Mouse (Mus musculus): Measurements from ENCODE around the gene Srpr. TPM values are rescaled to one million over a fixed set of nuclear protein-coding genes. Genes with fewer than 3 reads are reported as not detected.

Gene Srpr
- total RNA-seq (2021), result 10 to 100 TPM; 63.1 to 67.3 TPM
- long read RNA-seq, experiment 1, transcript Srpr-201 (14 exons, 2,993 nt), result major isoform, 83 of 98 reads
- long read RNA-seq, experiment 1, partial matches to known transcripts, result 9 of 98 reads
- long read RNA-seq, experiment 1, other reads (novel, unspliced or antisense), result 6 of 98 reads
- long read RNA-seq, experiment 2, transcript Srpr-201 (14 exons, 2,993 nt), result major isoform, 89 of 109 reads
- long read RNA-seq, experiment 2, partial matches to known transcripts, result 11 of 109 reads
- long read RNA-seq, experiment 2, other reads (novel, unspliced or antisense), result 9 of 109 reads

DNA sequence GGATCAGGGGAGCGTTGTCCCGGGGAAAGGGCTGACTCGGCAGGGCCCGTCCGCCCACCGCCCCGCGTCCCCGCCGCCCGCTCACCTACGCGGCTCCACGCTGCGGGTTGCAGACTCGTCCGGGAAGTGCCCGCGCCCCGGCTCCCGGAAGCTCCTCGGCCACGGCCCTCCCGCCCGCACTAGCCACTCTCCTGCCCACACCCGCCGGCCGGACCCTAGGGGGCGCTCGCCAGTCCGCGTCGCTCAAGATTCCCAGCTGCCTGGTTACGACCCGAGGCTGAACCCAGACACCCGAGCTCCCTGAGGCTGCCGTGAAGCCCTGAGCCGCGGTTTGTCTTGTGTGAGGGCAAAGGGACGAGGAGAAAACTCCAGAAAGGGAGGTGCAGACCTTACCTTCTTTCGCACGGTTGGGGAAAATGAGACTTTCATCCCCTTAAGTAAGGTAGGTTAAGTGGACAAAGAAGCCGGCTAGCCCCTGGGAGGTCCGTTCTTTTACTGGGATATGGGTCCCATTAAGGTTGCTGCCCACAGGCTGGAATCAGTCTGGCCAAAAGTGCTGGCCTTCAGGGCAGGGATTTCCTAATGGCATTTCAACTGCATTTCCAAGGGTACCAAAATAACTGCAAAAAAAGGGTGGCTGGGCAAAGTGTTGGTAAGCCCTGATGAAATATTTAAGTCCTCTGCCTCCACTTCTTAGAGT, at the start of gene Srpr, which contains the start of gene Tirap:
Srpr (plus strand) TSS at position 404 of the 700 bp plus-strand sequence.
Tirap (minus strand) TSS at position 520 of the 700 bp plus-strand sequence.
- peak; percentile 83 for DNase-seq (ENCODE audit: low spot score in 2 of 2)

DNA sequence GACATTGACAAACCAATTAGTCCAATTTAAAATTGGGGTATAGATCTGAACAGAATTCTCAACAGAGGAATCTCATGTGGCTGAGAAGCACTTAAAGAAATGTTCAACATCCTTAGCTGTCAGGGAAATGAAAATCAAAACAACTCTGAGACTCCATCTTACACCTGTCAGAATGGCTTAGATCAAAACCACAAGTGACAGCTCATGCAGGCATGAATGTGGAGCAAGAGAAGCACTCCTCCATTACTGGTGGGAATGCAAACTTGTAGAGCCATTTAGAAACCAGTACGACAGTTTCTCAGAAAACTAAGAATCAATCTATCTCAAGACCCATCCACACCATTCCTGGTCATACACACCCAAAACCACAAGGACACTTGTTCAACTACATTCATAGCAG, 47.1 kb upstream of the Srpr start:
- DNase-seq (ENCODE audit: low spot score in 2 of 2), result no peak

DNA sequence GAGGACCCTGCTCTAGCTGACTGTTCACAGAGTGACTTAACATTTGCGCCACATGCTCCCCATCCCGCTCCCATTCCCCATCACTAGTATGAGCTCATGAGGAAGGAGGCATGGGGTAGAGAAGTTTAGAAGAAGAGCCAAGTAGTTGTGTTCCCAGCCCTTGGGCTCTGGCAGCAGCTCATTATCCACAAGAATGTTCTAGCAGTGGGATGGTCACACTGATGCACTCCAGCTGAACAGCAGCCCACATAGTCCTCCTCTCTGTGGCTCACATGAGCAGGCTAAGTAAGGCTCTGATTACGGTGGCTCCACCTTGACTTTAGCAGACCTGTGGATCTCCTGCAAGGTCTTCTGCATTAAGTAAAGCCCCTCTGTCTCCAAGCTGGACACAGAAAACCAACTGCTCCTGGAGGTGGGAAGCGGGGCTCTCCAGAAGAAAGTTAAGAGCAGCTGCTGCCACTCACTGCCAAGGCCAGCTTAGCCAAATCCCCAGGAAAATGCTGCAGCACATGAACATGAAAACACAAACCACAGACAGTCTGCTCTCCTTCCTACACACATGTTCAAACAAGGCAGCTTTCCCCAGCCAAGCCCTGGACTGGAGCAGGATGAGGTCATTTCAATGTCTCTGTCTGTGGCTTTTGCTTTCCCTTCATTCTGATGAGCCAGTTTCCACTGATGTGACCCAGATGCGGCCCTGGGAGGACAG, 43.8 kb upstream of the Srpr start:
- peak; percentile 30 to 35 for DNase-seq (ENCODE audit: low spot score in 2 of 2)

DNA sequence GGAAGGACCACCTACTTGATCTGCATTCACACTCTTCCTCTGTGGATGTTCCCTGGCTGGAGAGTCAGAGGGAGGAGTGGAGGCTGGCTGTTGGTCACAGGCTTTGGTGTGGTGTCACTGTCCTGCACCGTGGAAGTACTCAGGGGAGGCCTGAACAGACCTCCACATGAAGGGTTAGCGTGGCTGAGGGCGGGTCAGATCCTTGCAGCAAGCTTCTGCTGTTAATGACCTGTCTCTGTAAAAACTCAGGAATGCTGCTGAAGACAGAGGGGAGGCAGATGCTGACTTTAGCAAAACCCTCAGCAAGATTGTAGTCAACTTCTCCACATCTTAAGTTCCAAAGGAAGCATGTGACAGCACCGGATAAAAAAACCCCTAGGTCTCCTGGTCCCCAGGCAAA, 43.1 kb upstream of the Srpr start:
- DNase-seq (ENCODE audit: low spot score in 2 of 2), result no peak

DNA sequence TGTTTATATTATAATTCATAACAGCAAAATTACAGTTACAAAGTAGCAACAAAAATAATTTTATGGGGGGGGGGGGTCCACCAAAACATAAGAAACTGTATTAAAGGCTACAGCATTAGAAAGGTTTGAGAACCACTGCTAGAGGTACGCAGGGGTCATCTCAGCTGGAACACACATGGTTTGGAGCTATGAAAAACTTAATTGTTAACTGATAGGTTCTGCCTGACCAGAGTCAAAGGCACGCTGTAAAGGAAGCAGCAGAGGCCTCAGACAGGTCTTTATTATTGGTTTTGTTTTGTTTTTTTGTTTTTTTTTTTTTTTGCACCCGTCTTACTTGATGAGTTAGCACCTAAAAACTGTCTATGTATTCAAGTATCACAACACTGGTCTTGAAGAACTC, 41.5 kb upstream of the Srpr start:
- DNase-seq (ENCODE audit: low spot score in 2 of 2), result no peak

DNA sequence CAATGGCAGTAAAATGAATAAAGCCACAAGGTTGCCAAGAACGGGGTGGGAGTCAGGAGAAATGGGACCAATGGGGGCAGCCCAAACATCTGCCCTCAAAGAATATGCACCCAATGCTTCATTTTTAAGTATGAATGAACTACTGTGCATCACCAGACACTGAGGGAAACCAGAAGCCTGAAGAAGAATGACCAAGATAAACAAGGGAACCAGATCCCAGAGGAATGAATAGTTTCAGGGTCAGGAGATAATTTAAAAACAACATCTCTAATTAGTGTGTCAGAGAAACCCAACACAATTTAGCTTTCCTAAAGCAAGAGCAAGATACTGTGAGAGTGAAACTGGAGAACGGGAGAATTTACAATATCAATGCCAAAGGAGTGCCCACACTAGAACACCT, 39.3 kb upstream of the Srpr start:
- DNase-seq (ENCODE audit: low spot score in 2 of 2), result no peak

DNA sequence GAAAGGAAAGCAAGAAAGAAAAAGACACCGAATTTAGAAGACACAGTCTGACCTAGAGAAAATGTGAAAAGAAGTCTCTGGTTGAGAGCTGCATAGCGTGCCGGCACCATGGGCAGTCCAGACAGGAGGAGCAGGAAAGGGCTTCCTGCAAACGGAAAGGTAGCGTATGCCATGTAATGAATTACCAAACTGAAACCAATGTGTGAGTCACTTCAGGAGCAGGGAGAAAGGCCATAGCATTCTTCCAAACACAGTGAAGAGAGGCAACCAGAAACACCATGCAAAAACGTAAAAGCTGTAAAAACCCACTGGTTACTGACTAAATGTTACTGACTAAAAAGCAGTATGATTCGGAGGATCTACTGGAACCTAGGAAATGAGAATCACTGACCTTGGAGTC, 38.3 kb upstream of the Srpr start:
- no peak for DNase-seq (ENCODE audit: low spot score in 2 of 2)

DNA sequence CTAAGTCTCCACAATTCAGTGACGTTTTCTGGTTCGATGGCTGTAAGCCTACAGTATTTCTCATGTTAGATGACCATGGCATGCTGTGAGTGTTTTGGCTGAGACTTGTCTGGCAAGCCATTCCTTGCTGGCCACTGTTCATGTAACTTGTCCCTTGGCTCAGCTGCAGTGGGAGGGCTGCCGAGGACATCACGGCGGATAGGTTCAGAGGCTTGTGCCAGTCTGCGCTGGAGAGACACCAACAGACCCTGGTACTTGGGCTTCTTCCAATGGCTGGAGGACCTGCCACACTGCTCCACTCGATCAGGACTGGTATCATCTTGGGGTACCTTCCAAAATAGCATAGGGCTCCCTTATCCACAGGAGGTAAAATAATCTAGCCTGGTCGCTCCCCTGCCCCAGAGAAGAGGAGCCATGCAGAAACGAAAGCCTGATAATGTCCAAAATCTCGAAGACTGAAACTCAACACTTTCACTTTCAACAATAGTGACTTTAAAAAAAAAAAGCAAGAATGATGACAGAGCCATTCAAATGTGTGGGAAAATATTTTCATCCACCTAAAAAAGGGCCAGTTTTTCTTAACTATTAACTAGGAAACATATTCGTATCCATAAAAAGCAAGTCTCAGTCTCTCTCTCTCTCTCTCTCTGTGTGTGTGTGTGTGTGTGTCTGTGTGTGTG, 36.8 kb upstream of the Srpr start:
- DNase-seq (ENCODE audit: low spot score in 2 of 2), result peak; percentile 31 to 76

DNA sequence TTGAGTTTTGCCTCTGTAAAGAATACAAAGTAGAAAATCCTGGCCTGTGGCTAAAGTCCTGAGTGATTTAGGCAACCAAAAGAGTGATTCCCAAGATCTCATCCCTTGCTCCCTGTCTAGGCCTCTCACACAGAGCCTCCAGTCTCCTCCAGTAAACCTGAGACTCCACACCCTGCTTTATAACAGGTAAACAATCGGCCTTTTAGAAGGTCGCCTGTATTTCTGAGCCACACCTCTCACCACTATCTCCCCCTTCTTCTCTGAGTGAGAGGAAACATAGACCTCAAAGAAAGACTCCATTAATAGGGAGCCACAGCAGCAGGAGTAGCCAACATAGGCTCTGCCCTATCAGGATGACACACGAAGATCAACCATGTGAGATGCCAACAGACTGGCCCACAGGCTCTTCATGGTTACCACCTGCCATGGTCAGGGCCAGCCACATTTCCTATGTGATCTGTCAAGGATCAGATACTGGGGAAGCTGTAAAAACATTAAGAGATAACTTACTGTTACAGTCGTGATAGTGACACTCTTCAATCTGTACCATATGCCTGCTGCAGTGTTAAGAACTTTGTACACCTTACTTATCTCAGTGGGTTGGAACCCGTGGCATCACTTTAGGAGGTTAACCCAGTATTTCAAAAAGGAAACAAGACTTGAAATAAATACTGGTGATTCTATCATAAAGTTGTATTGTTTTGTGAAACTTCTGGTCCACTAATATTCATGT, 35.7 kb upstream of the Srpr start:
- no peak for DNase-seq (ENCODE audit: low spot score in 2 of 2)

DNA sequence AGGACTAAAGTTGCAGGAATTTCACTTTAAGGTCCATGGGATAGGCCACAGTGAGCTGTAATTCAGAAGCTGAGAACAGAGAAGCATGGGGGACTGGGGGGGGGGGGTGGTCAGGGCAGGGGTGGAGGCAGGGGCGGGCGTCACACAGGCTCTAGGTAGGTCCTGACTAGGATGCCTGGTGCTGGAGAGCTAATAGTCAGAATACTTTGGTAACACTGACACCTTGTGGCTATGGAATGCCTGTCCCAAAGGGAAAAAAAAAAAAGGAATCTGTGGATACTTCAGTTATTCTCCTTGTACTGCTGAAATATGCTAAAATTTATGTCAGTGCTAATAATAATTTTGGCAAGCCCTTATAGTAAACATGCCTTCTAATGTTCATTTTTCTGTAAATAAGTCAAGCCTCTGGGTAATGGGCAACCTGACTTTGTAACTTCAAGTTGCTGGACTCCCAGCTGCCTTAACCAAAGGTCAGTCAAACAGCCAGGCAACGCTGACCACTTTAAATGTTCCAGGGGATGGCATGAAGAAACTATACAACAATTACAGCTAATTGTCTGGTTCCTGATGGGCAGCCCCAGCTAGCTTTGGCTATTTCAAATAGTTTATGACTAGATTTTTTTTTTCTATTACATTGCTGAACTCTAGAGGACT, 33.7 kb upstream of the Srpr start:
- peak in 1 of 2 experiments; percentile 58 for DNase-seq (ENCODE audit: low spot score in 2 of 2)

DNA sequence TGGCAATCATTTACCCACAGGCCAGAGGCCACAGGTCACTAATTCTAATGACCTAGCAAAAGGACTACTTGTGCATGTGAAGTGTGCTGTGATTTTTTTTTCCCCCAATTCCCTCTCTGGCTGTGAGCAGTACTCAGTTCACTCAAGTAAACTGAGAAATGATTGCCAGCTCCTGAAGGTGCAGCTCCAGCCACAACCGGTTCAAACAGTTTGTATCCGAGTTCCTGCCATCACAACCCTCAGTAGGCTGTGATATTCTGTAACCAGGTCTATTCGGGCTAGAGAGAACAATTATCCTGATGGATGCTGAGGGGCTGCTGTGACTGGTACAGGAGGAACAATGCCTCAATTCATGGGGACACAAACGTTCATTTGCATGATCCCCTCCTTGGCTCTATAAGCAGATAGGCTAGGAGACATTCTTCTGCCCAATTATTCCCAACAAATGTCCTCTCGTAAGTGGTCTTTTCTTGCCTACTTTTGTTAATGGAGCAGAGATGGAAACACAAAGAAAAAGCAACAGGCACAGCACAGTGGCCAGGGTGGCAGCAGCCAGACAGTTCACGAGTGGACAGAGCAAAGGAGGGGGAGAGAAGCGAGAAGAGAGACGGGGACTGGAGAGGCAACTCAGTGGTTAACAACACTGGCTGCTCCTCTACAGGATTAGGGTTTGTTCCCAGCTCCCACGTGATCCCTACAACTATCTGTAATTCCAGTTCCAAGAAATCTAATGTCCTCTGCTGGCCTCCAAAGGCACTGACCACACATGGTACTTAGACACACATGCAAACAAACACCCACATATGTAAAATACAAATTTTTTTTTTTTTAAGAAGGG, 33.0 kb upstream of the Srpr start:
- no peak for DNase-seq (ENCODE audit: low spot score in 2 of 2)

DNA sequence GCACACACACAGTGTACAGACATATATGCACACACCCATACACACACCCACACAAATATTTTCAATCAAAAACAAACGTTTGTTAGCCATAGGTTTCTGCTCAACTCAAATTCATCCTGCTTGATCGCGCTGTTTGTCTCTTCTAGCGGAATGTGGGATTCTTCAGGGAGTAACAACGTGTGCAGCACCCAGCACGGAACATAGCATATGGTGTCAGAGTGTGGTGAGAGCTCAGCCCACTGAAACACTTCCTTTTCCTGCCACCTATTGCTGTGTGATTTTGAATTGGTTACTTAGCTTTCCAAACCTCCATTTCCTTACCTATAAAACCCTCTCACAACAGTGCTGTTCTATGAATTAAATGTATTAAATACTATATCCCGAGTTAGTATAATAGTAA, 29.9 kb upstream of the Srpr start:
- DNase-seq (ENCODE audit: low spot score in 2 of 2), result peak in 1 of 2 experiments; percentile 37

DNA sequence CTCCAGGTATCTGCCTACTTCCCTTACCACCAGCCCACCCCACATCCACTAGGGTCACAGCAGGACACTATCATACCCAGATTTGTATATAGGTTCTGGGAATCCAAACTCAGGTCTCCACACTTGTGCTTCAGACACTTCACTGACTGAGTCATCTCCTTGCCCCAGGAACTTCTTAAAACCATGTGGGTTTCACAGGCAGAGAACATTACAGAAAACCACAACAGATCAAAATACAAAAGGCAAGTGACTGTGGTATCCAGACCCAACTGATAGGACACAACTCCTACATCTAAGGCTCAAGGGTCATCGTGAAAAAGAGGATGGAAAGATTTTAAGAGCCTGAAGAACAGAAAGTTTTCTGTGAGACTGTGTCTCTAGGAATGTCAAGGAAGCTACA, 26.6 kb upstream of the Srpr start:
- DNase-seq (ENCODE audit: low spot score in 2 of 2), result no peak

DNA sequence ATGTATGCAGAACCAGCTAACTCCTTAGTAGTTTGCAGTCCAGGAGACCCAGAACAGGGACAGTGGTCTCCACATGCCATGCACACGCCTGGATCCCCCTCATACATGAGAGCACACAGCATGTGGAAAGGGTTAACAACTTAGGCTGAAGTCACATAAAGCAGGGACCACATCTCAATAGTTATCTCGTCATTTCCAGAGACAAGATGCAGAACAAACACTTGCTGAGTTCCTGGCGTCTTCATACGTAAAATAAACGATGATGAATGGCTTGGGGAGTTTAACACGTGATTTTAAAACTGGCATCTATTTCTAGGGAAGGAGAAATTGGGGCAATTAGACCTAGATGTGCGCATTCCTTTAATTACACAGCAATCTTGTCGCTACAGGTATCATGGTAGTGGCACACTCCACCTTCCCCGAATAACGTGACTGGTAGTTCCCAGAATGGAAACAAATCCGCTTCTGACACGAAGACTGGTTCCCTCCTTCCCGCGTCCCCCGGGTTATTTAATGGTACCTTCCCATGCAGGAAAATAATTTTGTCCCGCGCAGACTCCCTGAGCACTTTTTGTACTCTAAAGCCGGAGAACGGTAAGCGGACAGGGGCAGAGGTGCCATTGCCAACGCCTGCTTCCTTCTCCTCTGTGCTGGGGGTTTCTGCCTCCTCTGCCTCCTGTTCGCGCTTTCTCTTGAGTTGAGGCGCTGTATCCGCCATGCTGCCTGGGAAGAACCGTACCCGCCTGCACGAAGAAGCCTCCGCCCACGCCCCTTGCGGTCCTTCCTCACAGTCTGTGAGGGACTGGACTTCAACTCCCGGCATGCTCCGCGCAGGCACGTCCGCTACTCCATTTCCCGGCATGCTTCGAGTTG, 24.5 kb upstream of the Srpr start, which contains the start of gene Dcps:
Dcps (minus strand) TSS at position 811 of the 873 bp plus-strand sequence.
- DNase-seq (ENCODE audit: low spot score in 2 of 2), result peak; percentile 96

DNA sequence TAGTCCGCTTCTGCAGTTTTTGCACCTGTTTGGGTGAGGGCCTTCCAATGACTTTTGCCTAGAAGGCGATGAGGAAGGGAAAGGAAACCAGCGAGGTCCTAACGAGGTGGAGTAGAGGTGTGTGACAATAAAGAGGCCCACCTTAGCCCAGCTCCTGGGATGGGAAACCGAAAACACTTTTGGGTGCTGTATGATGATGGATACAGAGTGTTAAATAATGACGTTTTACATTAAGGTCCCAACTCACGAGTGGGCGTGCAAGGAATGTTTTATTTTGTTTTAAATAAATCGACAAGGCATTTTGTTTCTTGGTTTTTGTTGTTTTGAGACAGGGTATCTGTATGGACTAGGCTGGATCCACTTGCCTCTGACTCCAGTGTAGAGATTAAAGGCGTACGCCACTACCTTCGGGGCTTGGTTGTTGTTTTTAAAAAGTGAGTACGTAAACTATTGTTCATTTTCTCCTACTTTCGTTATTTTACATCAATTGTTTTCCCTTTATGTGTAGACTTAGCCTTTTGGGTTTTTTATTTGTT, 23.8 kb upstream of the Srpr start:
- DNase-seq (ENCODE audit: low spot score in 2 of 2), result no peak

DNA sequence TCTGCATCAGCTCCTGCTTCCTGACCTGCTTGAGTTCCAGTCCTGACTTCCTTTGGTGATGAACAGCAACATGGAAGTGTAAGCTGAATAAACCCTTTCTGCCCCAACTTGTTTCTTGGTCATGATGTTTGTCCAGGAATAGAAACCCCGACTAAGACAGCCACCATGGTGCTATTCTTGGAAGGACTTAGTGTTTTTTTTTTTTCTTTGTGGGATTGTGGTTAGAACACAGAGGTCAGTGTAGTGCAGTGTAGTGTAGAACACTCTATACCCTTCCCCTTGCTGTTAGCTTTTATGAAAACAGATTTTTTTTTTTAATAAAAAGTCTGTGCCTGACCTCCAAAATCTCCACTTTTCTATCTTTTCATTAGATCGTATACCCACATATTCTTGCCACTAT, 17.1 kb upstream of the Srpr start:
- DNase-seq (ENCODE audit: low spot score in 2 of 2), result no peak

DNA sequence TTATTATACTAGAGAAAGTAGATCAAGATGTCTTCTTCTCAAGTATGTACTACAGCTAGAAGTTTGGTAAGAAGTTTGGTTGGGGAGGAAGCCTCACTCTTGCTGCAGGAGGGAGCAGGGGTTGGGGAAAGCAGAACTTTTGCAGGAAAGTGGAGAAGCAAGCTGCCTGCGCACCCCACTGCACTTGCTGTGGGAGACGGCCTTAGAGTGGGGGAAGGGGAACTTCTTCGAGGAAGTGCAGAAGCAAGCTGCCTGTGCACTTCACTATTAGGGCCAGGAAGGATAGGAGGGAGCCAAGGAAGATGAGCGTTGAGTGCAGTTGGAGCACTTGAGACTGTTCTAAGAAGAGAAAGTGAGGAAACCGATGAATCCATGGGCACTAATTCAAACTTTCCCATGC, 16.6 kb upstream of the Srpr start:
- no peak for DNase-seq (ENCODE audit: low spot score in 2 of 2)

DNA sequence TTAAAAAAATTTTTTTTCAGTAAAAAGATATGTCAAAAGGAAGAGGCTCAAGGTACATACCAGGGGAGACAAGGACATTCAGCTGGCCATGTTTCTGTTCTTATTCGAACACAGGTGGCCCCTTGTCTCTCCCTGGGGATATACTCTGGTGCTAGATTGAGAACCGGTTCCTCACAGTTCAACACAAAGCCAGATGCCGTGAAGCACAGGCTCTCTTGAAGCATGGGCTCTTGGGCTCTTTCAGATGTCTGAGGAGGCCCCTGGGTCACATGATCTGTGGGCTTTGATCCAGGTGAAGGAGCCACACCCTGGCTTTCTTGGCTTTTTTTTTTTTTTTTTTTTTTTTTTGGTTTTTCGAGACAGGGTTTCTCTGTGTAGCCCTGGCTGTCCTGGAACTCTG, 13.5 kb upstream of the Srpr start:
- DNase-seq (ENCODE audit: low spot score in 2 of 2), result no peak
